Mouse (Mus musculus) right cerebral cortex, postnatal 4 days (tissue): ENCODE measurements around the gene Cdip1.
"Not testable (repeated sequence)": the region's sequence is repeated elsewhere in the genome, so short reads cannot be mapped to it uniquely, and the experiment has no call there.

ENCODE experiments used
- DNase-seq: peaks from one replicate; pipeline ENCODE4 v3.0.0-alpha.2; 2022

The Cdip1 gene

DNA sequence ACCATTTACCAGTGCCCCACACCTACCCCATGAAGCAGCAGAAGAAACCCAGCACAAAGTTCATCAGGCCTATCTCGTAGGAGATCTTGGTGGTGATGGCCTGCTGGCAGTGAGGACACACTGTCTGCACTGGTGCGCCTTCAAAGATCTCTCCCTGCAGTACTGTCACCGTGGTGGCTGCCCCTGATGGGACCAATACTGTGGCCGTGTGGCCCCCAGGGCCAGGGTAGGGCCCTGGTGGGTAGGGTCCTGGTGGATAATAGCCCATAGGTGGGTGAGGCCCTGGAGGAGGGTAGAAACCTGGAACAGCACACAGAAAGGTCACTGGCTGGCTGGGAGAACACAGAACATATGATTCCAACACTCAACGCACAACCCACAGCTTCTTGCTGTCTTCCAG is 21.4 kb downstream of the Cdip1 start:
- no peak for DNase-seq

DNA sequence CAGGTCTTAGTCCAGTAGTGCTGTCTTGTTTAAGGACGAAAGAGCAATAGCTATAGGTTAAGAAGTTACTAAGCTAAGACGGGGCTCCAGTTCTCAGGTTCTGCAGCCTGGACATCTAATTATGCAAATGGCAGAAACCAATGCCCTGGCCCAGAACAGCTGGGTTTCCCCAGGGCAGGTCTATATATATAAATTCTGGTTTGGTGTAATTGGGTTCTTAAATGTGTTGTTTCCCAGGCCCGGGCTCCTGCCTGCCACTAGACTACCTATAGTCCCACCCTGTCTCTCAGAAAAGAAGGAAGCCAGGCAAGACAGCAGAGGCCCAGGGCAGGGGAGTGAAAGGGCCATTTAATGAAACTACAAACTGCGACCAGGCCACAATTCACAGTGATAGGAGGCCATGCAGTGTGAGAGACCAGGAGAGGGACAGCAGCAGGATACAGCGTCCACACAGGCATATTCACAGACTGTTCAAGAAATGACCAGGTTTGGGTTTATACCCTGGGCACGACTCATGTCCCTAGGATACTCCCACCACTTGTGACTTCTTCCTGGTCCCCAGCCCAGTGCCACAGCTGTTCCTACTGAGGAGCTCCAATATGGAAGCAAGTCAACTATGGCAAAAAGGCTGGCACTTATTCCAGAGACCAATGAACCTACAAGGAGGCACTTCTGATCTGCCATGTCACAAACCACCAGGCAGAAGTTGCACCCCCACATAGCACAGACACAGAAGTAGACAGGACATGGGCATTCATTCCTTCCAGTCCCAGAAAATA is 22.9 kb downstream of the Cdip1 start:
- no peak for DNase-seq

DNA sequence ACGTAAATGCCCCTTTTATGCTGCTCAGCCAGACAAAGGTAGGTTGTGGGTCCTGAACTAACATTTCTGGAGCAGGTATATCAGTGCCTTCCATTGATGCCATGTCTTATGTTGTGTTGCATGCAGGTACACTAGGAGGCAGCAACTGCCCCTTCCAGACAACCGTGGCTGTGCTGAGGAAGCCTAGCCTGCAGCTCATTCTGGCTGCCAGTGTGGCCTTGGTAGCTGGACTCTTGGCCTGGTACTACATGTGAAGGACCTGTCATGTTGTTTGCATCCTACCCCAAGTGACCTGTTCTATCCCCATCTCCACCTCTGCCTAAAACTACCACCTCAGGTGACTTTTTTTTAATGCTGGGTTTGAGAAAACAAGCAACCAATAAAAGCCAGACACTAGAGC is 24.2 kb downstream of the Cdip1 start:
- DNase-seq = no peak

DNA sequence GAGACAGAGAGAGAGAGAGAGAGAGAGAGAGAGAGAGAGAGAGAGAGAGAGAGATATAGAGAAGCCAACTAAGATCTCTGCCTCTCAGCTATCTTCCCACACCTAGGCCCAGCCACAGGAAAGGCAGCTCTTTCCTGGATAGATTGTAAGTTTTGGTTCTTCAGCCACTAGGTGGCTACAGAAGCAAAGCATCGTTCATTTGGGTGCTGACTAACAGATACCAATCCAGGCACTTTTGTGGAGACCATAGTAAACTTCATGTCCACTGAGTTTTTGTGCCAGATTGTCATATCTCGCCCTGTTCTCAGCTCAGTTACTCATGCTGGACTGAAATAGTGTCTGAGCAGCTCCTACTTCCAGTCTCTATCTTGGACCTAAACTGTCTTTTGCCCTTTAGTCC is 26.8 kb downstream of the Cdip1 start:
- DNase-seq = no peak

DNA sequence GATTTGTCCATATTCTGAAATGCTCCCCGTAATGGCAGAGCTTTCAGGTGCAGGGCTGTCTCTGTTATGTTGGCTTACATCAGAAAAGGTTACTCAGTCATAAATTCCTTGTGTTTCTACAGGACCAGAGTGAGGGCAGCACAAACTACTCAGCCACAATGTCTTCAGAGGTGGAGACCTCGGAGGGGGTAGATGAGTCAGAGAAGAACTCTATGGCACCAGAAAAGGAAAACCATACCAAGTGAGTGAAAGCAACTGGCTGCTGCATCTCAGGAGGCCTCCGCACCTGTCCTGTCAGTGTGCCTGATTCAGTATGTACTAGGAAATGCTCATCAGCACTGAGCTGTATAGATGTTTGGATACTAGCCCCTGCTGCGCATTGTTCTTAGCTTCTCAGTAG is 27.7 kb downstream of the Cdip1 start:
- DNase-seq = no peak

DNA sequence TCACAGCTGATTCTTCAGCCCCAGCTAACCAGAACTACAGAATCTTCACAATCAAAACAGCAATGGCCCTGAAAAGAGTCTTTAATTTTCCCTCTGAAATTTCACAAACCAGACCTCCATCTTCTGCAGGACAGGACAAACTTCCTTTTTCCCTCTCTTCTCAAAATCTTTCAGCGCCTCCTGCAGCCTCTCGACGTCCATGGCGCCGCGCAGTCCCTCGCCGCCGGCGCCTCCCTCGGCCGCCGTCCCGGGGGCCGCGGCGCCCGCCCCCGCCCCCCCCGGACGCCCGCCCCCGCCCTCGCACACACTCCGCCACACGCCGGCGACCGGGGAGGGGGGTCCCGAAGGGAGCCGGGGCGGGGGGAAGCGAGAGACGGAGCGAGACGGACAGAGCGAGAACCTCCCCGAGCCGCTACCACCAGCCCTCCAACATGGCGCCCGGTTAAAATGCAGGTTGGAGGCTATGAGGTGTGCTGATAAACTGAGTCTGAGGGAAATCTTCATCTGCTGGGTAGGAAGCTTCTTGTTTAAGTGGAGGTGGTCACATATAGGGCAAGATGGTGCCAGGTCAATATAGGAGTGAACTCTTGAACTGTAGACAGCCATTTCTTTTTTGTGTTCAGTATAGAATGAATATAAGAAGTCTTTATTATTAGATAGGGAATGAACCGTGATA is 33.3 kb downstream of the Cdip1 start:
- DNase-seq = not testable (repeated sequence)

DNA sequence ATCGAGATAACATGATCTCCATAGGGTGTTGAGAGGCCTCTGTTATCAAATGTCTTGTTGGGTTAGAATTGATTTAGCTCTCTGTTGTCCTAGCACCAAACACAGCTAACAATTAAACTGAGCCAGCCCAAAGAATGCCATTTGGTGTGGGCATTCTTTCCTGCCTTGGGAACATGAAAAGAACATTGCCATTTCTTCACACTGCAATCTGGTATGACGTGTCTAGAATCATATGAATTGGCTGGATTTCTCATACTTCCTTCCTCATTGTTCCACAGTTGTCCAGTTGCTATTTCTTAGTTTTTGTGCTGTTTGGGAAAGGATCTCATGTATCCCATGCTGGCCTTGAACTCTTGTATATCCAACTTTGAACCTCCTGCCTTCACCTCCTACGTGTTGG is 36.0 kb downstream of the Cdip1 start:
- no peak for DNase-seq

DNA sequence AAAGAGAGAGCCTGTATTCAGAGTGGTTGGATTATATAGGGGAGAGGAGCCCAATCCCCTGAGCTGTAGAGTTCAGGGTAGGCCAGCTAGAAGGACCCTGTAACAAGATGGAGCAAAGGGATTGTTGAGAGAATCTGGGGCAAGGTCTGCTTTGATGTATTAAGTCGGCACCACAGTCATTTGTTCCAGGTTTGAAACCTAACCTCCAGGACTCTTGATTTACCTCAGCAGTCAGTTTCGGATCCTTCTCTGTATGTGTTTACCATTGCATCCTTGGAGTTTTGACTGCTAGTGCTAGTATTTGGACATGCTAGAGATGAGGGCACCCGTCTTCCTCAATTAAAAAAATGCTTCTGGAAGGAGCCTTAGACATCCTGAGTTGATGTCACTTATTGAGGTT is 37.9 kb downstream of the Cdip1 start:
- DNase-seq = no peak

DNA sequence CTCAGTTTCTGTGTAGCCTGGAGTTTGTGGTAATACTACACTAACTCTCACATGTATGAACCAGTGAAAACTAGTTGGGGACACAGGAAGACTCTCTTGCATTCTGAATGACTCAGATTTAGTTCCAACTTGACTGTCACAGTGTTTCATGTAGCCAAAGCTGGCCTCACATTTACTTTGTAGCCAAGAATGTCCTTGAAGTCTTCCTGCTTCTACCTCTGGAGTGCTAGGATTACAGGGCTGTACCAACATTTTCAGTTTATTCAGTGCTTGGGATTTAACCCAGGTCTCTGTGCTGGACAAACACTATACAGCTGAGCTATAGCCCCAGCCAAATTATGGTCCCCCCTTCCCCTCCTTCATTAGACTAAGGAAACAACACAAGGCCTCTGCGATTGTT is 47.9 kb downstream of the Cdip1 start:
- no peak for DNase-seq

DNA sequence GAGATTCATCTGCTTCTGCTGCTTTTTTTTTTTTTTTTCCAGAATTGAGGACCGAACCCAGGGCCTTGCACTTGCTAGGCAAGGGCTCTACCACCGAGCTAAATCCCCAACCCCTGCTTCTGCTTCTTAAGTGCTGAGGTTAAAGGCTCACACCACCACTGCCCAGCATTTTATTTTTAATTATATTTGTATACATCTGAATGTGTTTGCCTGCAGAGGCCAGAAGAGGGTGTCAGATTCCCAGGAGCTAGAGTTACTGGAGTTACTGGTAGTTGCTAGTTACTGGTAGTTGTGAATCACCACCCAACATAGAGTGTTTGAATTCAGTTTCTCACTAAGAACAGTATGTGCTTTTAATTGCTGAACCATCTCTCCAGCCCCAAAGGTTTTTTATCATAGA is 50.1 kb downstream of the Cdip1 start:
- no peak for DNase-seq

DNA sequence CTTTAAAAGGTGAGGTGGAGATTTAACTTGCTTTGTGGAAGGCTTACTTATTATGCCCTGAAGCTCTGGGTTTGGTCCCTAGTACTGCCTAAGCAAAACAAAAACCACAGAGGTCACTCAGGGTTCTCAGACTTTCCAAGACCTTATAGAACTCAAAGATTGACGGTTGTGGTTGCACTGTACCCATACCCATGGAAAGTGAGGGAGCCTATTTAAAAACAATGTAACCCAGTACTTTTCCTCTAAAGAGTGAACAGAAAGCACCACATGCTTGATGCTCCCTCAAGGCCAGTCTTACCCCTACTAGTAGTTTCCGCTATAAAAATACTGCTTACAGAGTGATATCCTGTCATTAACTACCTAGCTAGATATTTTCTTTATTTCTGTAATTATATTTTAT is 53.8 kb downstream of the Cdip1 start:
- no peak for DNase-seq

DNA sequence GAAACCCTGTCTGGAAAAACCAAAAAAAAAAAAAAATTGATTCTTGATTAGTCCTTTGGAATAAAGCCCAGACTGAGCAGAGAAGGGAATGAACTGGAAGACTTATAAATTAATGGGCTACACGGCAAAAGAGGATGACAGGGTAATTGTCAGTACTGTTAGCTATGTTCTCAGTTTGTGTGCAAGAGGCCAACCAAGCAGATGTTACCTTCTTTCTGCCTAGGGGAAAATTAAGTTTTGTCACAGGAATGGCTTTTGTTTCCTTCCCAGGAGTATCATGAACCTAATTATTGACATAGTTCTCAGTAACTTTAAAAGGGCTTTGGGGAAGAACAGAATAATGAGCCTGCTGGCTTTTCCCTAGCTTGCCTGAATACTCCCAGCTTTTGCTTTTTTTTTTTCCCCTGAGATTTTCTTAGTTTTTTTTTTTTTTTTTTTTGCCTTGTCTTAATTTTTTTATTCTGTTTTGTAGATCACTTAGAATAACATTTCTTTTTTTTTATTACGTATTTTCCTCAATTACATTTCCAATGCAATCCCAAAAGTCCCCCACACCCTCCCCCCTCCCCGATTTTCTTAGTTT is 59.2 kb downstream of the Cdip1 start:
- DNase-seq = no peak

DNA sequence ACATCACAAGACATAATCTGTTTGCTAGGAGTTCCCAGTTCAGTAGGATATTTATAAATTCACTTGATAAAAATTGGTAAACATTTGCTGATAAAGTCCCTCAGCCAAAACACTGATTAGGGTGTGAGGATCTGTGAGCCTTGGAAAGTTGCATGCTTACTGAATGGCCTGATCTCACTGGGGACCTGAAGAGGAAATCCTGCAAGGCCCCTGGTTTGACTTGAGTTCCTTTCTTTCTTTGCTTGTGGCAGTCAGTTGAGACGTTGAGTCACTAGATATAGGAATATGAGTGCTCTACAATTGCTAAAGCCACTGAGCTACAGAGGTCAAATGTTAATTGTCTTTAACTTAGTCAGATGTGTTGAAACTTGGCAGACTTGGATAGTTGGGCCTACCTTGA is 62.1 kb downstream of the Cdip1 start:
- no peak for DNase-seq

DNA sequence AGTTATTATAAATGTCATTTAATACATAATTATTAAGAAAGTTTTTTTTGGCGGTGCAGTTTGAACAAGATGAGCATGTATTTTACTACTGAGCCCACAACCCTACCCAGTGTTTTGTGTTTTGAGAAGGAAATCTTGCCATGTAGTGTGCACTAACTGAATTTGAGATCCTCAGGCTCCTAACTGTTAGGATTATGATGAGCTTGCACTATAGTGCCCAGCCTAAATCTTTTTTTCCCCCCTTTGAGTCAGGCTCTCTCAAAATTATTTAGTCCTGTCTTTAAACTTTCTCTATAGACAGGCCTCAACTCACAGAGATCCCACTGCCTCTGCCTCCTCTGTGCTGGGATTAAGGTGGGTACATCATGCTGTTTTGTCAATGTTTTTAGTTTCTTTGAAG is 62.6 kb downstream of the Cdip1 start:
- DNase-seq = no peak

DNA sequence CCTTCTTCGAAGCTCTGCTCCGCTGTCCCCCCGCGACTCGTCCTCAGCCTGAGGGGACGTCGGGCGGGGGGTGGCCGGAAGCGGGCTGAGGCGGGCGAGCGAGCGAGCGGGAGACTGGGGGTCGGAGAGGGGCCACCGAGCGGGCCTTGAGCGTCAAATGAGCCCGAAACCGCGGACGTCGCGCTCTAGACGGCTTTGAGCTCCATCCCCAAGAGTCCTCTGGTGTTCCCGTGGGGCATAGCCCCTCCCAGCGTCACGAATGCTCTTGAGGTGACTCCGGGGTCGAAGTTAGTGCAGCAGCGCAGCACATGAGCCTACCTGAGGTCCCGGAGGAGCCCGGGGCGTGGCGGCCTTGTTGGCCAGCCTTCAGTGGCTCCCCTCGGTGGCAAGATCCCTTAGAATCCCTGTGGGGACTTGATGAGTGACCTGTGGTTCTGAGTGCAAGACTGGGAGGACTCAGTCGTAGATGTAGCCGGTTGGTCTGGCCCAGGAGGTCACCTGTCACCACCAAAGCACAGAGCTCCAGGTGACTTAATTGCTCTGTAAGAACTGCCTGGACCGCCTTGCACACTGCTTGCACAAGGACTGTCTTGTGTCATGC is 63.5 kb downstream of the Cdip1 start:
- DNase-seq = no peak

DNA sequence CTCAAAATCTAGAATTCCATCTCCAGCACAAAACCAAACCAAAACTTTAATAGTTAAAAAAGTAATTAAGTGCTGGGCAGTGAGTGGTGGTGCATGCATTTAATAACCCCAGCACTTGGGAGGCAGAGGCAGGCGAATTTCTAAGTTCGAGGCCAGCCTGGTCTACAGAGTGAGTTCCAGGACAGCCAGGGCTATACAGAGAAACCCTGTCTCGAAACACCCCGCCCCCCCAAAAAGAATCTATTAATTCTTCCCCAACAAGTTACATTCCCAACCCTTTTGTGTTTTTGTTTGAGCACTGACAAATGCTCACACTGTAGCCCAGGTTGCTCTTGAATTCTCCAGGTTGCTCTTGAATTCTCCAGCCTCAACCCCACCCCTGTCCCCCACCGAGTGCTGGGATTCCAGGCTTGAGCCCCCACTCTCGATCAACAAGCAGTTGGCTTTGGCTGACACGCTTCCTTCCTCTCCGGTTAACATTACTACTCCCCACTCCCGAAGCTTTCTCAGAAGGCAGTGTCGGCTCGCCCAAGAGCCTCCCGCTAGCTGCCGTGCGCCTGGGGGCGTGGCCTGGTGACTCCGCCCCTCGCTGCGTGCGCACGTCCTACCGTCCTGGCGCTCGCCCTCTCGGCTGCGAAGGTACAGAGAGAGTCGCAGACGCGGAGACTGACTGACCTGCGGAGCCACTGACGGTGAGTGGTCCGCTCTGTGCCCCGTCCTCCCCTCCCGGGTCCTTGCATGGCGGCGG is 64.1 kb downstream of the Cdip1 start, which contains the start of gene Hmox2:
Gene Hmox2, plus strand, starts transcription at position 582 of the 748 bp plus-strand sequence.
- DNase-seq = peak; percentile 92

DNA sequence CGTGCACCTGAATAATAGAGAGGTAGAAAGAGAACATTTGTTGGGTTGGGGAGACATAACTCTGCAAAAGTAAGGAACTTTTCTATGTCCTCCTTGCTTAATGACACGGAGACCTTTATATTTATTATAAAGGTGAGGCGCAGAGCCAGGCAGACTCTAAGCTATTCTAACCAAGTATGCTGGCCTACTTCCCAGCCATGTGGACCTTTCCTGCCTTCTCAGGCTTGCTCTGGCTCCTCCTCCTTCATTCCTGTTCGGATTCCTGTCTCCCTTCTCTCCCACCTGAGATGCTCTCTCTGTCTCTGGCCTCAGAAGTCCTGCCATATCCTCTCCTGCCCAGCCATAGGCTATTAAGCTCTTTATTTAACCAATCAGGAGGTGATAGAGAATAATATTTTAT is 64.8 kb downstream of the Cdip1 start:
- DNase-seq = no peak

DNA sequence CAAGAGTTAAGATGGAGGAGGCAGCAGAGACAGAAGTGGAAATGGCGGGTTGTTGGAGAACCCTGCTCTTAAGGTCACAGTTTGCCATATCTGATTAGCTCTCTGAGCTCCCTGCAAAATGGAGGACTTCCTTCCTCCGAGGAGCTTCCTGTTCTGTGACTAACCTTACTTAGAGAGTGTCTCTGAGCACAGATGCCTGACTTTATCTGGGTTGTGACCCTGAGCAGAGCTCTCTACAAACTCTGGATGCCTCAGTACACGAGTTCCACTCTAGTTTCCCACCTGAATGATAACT is 67.2 kb downstream of the Cdip1 start:
- no peak for DNase-seq

DNA sequence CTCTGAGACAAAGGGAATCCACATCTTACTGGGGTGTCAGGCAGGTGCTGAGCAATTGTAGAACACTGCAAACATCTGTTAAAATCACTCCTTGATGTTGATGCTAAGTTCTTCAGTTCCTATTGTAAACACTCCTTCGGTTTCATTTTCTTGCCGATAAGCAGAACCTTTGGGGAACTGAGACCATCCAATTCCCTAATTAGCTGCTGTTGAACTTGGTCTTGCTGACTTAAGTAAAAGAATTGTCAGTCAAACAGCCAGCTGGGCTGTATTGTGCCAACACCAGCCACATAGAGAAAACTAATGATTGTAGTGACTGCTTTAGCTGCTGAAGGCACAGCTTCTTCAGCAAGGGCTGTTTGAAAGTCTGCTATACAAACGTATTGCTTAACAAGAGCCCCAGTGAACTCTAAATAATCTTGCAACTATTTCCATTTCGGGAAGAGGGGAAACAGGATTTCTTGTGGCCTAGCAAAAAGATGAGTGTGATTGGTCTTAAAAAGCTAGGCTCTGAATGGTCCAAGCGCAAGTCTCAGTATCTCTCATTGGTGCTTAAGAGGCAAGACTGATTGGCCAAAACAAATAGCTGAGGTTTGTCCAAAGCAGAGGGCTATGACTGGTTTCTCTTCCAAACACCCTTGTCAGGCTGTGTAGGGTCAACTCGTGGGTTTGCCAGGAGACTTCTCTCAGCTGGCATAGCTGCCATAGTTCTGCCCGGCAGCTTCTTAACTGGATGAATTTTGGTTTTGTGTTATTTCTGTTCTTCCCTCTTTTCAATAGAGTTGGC is 67.8 kb downstream of the Cdip1 start:
- DNase-seq = no peak

DNA sequence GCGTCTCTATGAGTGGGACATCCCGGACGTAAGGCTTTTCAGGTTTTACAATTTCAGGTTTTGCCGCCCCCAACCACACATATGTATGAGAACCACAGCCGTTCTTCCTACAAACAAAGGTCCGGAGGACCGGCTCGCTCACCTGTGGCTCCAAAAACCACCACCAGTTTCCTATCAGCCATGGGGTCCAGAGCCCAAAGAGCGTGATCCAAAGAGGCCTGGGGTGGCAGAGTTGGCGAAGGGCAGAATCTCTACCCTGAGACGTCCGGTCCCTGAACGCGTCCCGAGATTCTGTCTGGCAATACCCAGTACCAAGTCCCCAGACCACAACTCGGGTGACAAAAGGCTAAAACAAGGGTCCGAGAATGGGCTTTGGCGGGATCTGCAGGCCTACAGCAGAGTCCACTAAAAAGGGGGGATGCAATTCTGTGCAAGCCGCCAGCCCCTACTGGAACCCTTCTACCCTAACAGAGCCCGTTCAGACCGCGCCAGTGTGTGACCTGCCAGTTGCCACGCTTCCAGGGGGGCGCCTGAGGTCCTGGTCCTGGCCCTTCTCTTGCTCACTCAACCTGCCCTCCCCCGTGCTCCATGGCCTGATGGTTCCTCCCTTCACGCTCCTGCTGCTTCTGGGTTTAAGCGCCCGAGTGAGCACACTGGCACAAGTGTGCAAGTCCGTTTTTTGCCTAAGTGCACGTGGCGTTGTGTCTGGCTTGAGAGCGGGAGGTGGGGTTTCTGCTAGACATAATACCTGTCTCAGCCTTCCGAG is 71.2 kb downstream of the Cdip1 start, which contains the start of gene Nmral1:
Gene Nmral1, minus strand, starts transcription at position 604 of the 766 bp plus-strand sequence.
- peak; percentile 58 for DNase-seq

DNA sequence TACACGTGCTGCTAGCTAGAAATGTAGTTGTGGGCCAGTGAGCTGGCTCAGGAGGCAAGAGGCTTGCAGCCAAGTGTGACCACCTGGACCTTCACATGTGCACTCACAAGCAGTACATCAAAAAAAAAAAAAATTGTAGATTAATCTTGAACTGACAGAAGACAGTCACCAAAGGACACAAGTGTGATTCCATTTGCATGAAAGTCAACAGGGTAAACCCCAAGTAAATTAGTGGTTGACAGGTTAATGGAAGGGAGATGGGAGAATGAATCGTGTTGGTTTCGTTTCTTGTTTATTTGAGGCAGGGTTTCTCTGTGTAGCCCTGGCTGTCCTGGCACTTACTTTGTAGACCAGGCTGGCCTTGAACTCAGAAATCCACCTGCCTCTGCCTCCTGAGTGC is 72.2 kb downstream of the Cdip1 start:
- DNase-seq = no peak
